Mouse (Mus musculus): ENCODE measurements at regions not wholly inside any gene's neighbourhood (a gene's known extent, or its start where the extent isn't known, plus 50 kb on each side); places are given as distances from the start of the nearest gene placed in this dataset.
A peak's percentile ranks its signal among the peaks of the same experiment; 100 is the strongest.

DNA sequence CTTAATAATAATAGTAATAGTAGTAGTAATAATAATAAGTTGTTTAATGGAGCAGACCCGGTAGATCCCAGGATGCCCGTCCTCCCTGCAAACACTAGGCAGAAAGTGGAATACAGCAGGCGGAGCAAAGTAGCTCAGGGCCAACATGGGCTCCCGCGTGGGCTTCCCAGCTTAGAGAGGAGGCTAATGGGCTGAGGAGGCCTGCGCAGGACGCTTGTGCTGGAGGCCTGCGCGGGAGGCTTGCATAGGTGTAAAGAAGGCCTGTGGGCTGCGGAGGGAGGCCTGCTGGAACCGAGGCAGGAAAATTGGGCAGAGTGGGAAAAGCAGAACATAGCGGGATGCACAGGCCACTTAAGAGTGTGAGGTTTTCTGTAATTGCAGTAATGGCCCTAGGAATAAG is 365.4 kb downstream of the Etnk1 start:
- H3K27me3 ChIP-seq (replicated peaks; ENCODE audit: control insufficient read depth, insufficient read depth, low read length) = no peaks in the 10 kb centered on the region
- no peaks in the 10 kb centered on the region for H3K36me3 ChIP-seq (ENCODE audit: control insufficient read depth, insufficient read depth, low read length)
- peaks cover 2% of the 10 kb centered on the region; the same call in 1 of the 2 replicates for H3K4me1 ChIP-seq (ENCODE audit: control insufficient read depth, insufficient read depth, low read length)
- 92% methylated on average over 12 of the region's 12 CpGs for WGBS
- H3K9me3 ChIP-seq (ENCODE audit: control insufficient read depth, low read length) = no peaks in the 10 kb centered on the region
- H3K27ac ChIP-seq (ENCODE audit: low read length) = no peak overlapping the region
- H3K4me3 ChIP-seq (ENCODE audit: low read length) = no peak overlapping the region
- ATAC-seq = no peak
- H3K4me2 ChIP-seq (ENCODE audit: low read depth, low read length) = no peak overlapping the region
- no peak overlapping the region for H3K9ac ChIP-seq (ENCODE audit: low read depth, low read length)

DNA sequence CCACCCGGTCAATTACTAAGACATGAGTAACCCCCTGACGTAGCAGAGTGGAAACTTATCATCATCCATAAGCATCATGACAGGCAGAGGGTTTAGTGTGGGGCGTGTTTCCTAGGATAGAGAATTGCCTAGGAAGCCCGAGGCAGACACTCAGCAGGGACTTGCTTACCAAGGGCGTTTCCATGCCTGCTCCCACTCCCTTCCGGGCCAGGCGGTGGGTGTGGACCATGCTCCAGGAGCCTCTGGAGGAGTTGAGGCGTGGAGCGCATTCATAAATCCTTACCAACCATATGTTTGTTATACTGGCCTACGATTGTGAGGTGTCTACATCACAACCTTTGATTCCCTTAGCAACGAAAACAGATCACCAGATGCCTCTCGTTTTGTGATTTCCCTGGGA is 368.2 kb downstream of the Etnk1 start:
- Histone ChIP-seq H3K4me1 (ENCODE audit: control insufficient read depth, insufficient read depth, low read length) (peaks cover 2% of the 10 kb centered on the region; the same call in 1 of the 2 replicates), H3K4me2 (ENCODE audit: low read depth, low read length) (no peak overlapping the region), H3K27ac (ENCODE audit: low read length) (no peak overlapping the region), H3K36me3 (ENCODE audit: control insufficient read depth, insufficient read depth, low read length) (no peaks in the 10 kb centered on the region), H3K9ac (ENCODE audit: low read depth, low read length) (no peak overlapping the region), H3K27me3 (replicated peaks; ENCODE audit: control insufficient read depth, insufficient read depth, low read length) (no peaks in the 10 kb centered on the region), H3K9me3 (ENCODE audit: control insufficient read depth, low read length) (no peaks in the 10 kb centered on the region), H3K4me3 (ENCODE audit: low read length) (no peak overlapping the region)
- ATAC-seq = peak; percentile 77
- 59% methylated on average over 12 of the region's 12 CpGs for WGBS

DNA sequence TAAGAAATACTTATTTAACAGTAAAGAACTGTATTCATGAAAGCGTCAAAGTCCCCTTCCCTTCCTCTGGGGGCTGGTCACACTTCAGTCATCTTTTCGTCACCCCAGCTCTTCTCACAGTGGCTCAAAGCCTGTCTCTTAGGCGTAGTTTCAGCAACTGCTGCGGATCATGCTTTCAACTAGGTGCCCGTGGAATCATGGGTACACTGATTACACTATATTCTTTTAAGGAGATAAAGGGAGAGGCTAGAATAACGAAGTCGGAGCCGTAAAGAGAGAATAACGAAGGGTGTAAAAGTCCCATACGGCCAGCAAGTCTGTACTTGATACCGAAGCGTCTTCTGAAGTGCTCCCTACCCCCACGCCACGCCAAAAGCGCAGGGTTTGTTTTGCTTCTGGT is 368.7 kb downstream of the Etnk1 start:
- 86% methylated on average over 15 of the region's 15 CpGs for WGBS
- Histone ChIP-seq H3K27ac (ENCODE audit: low read length) (no peak overlapping the region), H3K4me3 (ENCODE audit: low read length) (no peak overlapping the region), H3K27me3 (replicated peaks; ENCODE audit: control insufficient read depth, insufficient read depth, low read length) (no peaks in the 10 kb centered on the region), H3K9me3 (ENCODE audit: control insufficient read depth, low read length) (no peaks in the 10 kb centered on the region), H3K36me3 (ENCODE audit: control insufficient read depth, insufficient read depth, low read length) (no peaks in the 10 kb centered on the region), H3K4me2 (ENCODE audit: low read depth, low read length) (no peak overlapping the region), H3K4me1 (ENCODE audit: control insufficient read depth, insufficient read depth, low read length) (peaks cover 2% of the 10 kb centered on the region; the same call in 1 of the 2 replicates), H3K9ac (ENCODE audit: low read depth, low read length) (no peak overlapping the region)
- ATAC-seq = no peak

DNA sequence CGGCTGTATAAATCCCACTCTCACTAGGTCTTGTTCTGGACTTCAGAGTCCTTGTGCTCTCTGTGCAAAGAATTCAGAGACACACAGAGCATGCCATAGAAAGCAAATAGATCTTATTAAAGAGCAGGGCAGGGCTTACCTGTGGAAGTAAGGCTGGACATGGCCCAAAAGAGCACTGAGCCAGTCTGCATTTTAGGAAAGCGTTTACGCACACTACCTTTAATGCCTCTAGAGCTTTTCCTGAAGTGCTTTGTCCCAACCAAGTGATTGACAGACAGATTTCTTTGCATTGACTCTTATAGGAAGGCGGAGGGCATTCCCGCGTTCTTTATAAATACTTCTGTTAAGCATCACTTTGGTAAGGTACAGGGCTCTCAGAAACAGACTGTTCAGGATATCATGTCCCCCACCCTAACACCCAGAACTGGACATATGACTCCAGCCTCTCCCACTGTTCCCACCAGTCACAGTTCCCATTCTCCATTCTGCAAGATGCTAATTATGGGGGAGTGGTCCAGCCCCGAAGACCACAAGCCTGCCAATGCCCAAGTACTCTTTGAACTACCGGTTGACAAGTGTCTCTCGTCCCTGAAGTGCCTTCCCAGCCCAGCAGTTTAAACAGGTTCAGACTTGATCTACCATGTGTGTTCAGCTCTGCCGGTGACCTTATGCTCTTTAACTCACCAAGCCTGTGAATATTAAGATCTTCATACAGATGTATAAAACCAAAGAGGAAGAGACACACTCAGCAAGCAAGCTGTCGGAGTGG is 369.7 kb downstream of the Etnk1 start:
- Histone ChIP-seq H3K27me3 (replicated peaks; ENCODE audit: control insufficient read depth, insufficient read depth, low read length) (no peaks in the 10 kb centered on the region), H3K9me3 (ENCODE audit: control insufficient read depth, low read length) (no peaks in the 10 kb centered on the region), H3K4me3 (ENCODE audit: low read length) (no peak overlapping the region), H3K4me2 (ENCODE audit: low read depth, low read length) (no peak overlapping the region), H3K9ac (ENCODE audit: low read depth, low read length) (no peak overlapping the region), H3K27ac (ENCODE audit: low read length) (no peak overlapping the region), H3K36me3 (ENCODE audit: control insufficient read depth, insufficient read depth, low read length) (no peaks in the 10 kb centered on the region), H3K4me1 (ENCODE audit: control insufficient read depth, insufficient read depth, low read length) (no peaks in the 10 kb centered on the region)
- whole genome bisulfite sequencing = 91% methylated on average over 11 of the region's 11 CpGs
- no peak for ATAC-seq

DNA sequence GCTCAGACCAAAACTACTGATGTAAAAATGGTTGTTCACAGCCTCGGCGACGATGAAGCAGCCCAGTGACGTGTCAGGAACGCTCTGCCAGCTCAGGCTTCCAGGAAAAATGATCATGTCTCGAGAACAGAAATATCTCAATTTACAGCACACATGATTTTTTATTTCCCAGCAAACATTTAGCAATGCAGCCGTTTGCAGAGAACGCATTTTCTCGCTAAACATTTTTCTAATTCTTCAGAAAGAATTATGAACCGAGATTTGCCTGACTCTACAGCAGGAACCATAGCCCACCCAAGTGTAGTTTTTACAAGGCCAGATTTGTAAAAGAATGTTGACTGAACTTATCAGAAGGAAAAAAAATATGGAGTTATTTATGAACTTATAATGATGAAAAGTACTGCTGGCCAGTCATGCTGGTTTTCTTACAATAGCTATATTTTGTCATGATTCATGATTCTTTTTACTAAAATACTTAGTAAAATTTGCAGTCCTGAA is 380.4 kb downstream of the Etnk1 start:
- no peak overlapping the region for H3K9ac ChIP-seq (ENCODE audit: low read depth, low read length)
- no peak overlapping the region for H3K27ac ChIP-seq (ENCODE audit: low read length)
- H3K4me2 ChIP-seq (ENCODE audit: low read depth, low read length) = no peak overlapping the region
- H3K36me3 ChIP-seq (ENCODE audit: control insufficient read depth, insufficient read depth, low read length) = no peaks in the 10 kb centered on the region
- no peaks in the 10 kb centered on the region for H3K9me3 ChIP-seq (ENCODE audit: control insufficient read depth, low read length)
- H3K4me3 ChIP-seq (ENCODE audit: low read length) = no peak overlapping the region
- WGBS = 58% methylated on average over 10 of the region's 10 CpGs
- no peak for ATAC-seq
- H3K27me3 ChIP-seq (replicated peaks; ENCODE audit: control insufficient read depth, insufficient read depth, low read length) = no peaks in the 10 kb centered on the region
- no peaks in the 10 kb centered on the region for H3K4me1 ChIP-seq (ENCODE audit: control insufficient read depth, insufficient read depth, low read length)

DNA sequence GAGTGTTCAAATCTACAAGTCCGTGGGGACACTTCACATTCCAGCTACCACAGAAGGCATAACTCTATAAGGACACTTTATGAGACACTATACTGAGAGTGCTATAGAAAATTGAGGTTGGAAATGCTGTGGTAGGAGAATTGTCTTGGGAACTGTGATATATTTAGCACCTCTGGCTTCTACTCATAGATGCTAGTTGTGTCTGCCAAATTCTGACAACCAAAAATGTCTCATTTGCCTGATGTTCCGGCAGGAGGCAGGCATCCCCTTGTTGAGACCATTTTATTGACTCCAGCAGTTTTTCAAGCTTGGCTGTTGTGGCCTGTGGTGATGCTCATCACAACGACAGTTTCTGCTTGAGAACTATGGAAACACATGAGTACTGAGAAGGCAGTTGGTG is 387.9 kb downstream of the Etnk1 start:
- H3K36me3 ChIP-seq (ENCODE audit: control insufficient read depth, insufficient read depth, low read length) = no peaks in the 10 kb centered on the region
- 74% methylated on average over 3 of the region's 3 CpGs for WGBS
- no peak for ATAC-seq

DNA sequence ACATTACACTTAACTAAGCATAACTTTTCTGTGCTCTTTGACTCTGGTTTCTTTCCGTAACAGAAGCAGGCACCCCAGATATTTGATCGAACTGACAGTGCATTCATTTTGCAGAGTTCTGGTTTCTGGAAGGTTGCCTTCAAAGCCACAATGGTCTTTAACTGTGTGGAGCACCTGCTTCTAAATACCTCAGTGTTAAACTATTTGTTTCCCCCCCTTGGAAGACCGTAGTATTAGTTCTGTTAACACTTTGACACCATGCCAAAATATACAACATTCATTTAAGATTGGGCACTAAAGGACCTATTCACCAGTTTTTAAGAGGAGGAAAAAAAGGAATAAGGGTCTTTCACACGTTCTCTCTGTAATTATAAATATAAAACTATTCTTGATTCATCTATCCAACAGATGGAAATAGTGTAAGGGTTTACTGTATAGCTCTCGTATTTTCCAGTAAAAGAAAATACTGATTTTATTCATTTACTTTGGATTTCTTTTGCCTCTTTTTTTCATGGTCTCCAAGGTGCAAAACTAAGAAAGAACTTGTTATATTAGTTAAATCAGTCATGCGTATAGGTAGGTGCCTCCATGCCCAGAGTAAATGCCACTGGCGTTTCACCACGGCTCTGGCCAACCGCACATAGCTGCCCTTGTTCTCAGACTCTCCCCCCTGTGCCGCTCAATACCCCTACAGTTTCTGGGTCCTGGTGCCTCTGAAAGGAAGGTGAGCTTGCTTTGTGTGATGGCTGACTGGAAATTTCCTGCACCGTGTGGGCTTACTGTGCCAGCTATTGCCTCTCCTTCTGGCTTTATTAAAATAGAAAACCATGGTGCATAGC is 391.2 kb downstream of the Etnk1 start:
- H3K27ac ChIP-seq (ENCODE audit: low read length) = no peak overlapping the region
- WGBS = 85% methylated on average over 11 of the region's 11 CpGs
- no peak overlapping the region for H3K4me3 ChIP-seq (ENCODE audit: low read length)
- H3K4me1 ChIP-seq (ENCODE audit: control insufficient read depth, insufficient read depth, low read length) = no peaks in the 10 kb centered on the region
- no peak for ATAC-seq
- H3K27me3 ChIP-seq (replicated peaks; ENCODE audit: control insufficient read depth, insufficient read depth, low read length) = no peaks in the 10 kb centered on the region
- no peaks in the 10 kb centered on the region for H3K9me3 ChIP-seq (ENCODE audit: control insufficient read depth, low read length)
- no peaks in the 10 kb centered on the region for H3K36me3 ChIP-seq (ENCODE audit: control insufficient read depth, insufficient read depth, low read length)
- no peak overlapping the region for H3K9ac ChIP-seq (ENCODE audit: low read depth, low read length)
- no peak overlapping the region for H3K4me2 ChIP-seq (ENCODE audit: low read depth, low read length)

More for the DNA sequence above, 387.9 kb downstream of the Etnk1 start:
- H3K27ac ChIP-seq (ENCODE audit: low read length) = no peak overlapping the region
- H3K4me1 ChIP-seq (ENCODE audit: control insufficient read depth, insufficient read depth, low read length) = no peaks in the 10 kb centered on the region
- no peaks in the 10 kb centered on the region for H3K9me3 ChIP-seq (ENCODE audit: control insufficient read depth, low read length)
- H3K9ac ChIP-seq (ENCODE audit: low read depth, low read length) = no peak overlapping the region
- H3K27me3 ChIP-seq (replicated peaks; ENCODE audit: control insufficient read depth, insufficient read depth, low read length) = no peaks in the 10 kb centered on the region
- H3K4me3 ChIP-seq (ENCODE audit: low read length) = no peak overlapping the region
- H3K4me2 ChIP-seq (ENCODE audit: low read depth, low read length) = no peak overlapping the region

DNA sequence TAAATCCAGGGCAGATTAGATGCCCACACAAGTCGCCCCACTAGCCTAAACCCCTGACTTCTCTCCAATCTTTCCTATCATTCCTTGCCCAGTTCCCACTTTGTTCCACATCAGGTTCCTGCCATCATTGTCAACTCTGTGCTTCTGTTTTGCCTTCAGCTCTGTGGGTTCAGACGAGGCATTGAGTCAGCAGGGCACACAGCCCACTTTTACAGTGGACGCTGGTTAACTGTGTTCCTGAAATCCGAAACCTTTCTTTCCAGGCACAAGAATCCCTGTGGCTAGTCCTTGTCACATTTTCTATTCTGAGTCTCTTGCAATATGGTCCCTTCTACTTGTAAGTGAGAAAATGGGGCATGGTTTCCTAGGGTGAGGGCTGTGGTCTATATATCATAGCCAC is 392.3 kb downstream of the Etnk1 start:
- 63% methylated on average over 4 of the region's 4 CpGs for WGBS
- H3K4me2 ChIP-seq (ENCODE audit: low read depth, low read length) = no peak overlapping the region
- H3K36me3 ChIP-seq (ENCODE audit: control insufficient read depth, insufficient read depth, low read length) = no peaks in the 10 kb centered on the region
- ATAC-seq = no peak
- no peaks in the 10 kb centered on the region for H3K4me1 ChIP-seq (ENCODE audit: control insufficient read depth, insufficient read depth, low read length)
- H3K27ac ChIP-seq (ENCODE audit: low read length) = no peak overlapping the region
- no peaks in the 10 kb centered on the region for H3K27me3 ChIP-seq (replicated peaks; ENCODE audit: control insufficient read depth, insufficient read depth, low read length)
- no peak overlapping the region for H3K4me3 ChIP-seq (ENCODE audit: low read length)
- H3K9ac ChIP-seq (ENCODE audit: low read depth, low read length) = no peak overlapping the region
- H3K9me3 ChIP-seq (ENCODE audit: control insufficient read depth, low read length) = no peaks in the 10 kb centered on the region

DNA sequence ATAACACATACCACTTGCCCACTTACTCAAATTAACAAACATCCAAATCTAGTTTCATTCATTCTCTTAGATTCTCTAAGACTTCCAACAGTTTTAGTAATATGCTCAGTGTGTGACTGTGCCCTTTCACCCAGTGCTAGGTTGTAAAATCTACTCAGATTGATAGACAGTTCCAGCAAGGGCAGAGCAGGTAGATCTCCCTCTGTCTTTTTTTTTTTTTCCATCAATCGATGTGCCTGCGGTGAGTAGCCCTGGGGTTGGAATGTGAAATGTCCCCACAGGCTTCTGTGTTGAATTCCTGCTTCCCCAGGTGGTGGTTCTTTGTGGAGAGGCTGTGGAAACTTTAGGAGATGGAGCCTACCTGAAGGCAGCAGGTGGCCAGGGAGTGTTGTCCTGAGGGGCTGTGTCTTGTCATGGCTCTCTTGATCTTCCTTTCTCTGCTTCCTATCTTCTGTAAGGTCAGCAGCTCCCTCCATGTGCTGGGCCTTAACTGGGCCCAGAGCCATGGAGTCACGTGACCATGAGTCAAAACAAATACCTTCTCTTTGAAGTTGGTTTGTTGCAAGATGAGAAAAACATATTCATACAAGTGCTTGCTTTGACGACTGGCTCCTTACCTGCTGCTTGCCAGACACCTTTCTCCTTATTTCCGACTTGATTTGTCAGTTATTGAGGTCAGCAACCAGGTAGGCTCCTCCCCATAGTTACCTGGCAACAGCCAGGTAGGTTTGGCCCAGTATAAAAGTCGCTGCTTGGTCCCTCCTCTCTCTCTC is 394.5 kb downstream of the Etnk1 start:
- Histone ChIP-seq H3K4me3 (ENCODE audit: low read length) (no peak overlapping the region), H3K9ac (ENCODE audit: low read depth, low read length) (no peak overlapping the region), H3K27ac (ENCODE audit: low read length) (no peak overlapping the region), H3K9me3 (ENCODE audit: control insufficient read depth, low read length) (no peaks in the 10 kb centered on the region), H3K4me2 (ENCODE audit: low read depth, low read length) (no peak overlapping the region), H3K4me1 (ENCODE audit: control insufficient read depth, insufficient read depth, low read length) (no peaks in the 10 kb centered on the region), H3K36me3 (ENCODE audit: control insufficient read depth, insufficient read depth, low read length) (no peaks in the 10 kb centered on the region), H3K27me3 (replicated peaks; ENCODE audit: control insufficient read depth, insufficient read depth, low read length) (no peaks in the 10 kb centered on the region)
- peak; percentile 74 for ATAC-seq
- 62% methylated on average over 6 of the region's 6 CpGs for WGBS
